Mouse (Mus musculus) C2C12 (cell line): ENCODE data around the gene Sos2.

ENCODE experiments used
- CTCF ChIP-seq: IDR thresholded peaks from one replicate; pipeline ENCODE4 v1.5.1; 2011; ENCODE audit not compliant: control insufficient read depth, insufficient read depth, insufficient read length
- MAX ChIP-seq: IDR thresholded peaks from one replicate; pipeline ENCODE4 v1.6.1; 2011; ENCODE audit warnings: mild to moderate bottlenecking, control low read depth
- MYOD1 ChIP-seq: IDR thresholded peaks from one replicate; pipeline ENCODE4 v1.6.1; 2011; ENCODE audit warnings: low read depth; ENCODE audit not compliant: control insufficient read depth, insufficient read length

GRCm38 (mm10) chr12:69704799-69705458, 23.3 kb upstream of the Sos2 start:
- TF ChIP-seq MYOD1 (no peak), MAX (no peak), CTCF (no peak)
